Mouse (Mus musculus) embryonic facial prominence, embryonic 13.5 days (tissue): ENCODE measurements around the gene C530008M17Rik. TPM values are rescaled to one million over a fixed set of nuclear protein-coding genes. Genes with fewer than 3 reads are reported as not detected.

Source experiments
- ATAC-seq: fragments of 200-750 bp; cut with Nextera tagmentation; 2 replicates; pipeline ENCODE4 v1.8.0; 2017; ENCODE audit warnings: low read depth; ENCODE audit not compliant: insufficient number of reproducible peaks, insufficient read depth, low FRiP score, low TSS enrichment
- H3K27ac ChIP-seq: fragments of 300-500 bp; sonication (generic); 2 replicates; pipeline ENCODE4 v1.5.1; 2015; ENCODE audit warnings: moderate library complexity, mild to moderate bottlenecking, inconsistent platforms
- H3K27me3 ChIP-seq: fragments of 300-500 bp; sonication (generic); 2 replicates; pipeline ENCODE4 v1.6.1; 2015; ENCODE audit warnings: mild to moderate bottlenecking, inconsistent platforms
- H3K36me3 ChIP-seq: fragments of 300-500 bp; sonication (generic); 2 replicates; pipeline ENCODE4 v1.6.1; 2015; ENCODE audit warnings: mild to moderate bottlenecking, inconsistent platforms
- H3K4me1 ChIP-seq: fragments of 300-500 bp; sonication (generic); 2 replicates; pipeline ENCODE4 v1.6.1; 2015; ENCODE audit warnings: inconsistent platforms
- H3K4me2 ChIP-seq: fragments of 300-500 bp; sonication (generic); 2 replicates; pipeline ENCODE4 v1.6.1; 2015; ENCODE audit warnings: moderate library complexity, mild to moderate bottlenecking, inconsistent platforms
- H3K4me3 ChIP-seq: fragments of 300-500 bp; sonication (generic); 2 replicates; pipeline ENCODE4 v1.5.1; 2015; ENCODE audit warnings: mild to moderate bottlenecking, inconsistent platforms
- H3K9ac ChIP-seq: fragments of 300-500 bp; sonication (generic); 2 replicates; pipeline ENCODE4 v1.6.1; 2015; ENCODE audit warnings: mild to moderate bottlenecking, inconsistent platforms
- H3K9me3 ChIP-seq: fragments of 300-500 bp; sonication (generic); 2 replicates; pipeline ENCODE4 v1.6.1; 2016; ENCODE audit warnings: inconsistent platforms
- WGBS: fragments of 180-500 bp; shearing (Covaris S2); methylation state at CpG from one replicate; pipeline ENCODE4 v1.1.7; 2015; ENCODE audit warnings: mixed read lengths; 5-methylcytosine and 5-hydroxymethylcytosine counted together
- polyA plus RNA-seq: library from polyadenylated mRNA; unstranded; fragments of >200 nt; fragmentation: Nextera tagmentation; extraction: Ambion mirVana; gene quantifications from 2 replicates; pipeline ENCODE4 v1.2.1, GENCODE M21; 2015

The C530008M17Rik gene
- polyA plus RNA-seq, 1 experiment from 2014 or later, result 20.3 TPM

GRCm38 (mm10) chr5:76783104-76783441, 126.8 kb downstream of the C530008M17Rik start:
- no peak overlapping the region for H3K4me3 ChIP-seq
- H3K9me3 ChIP-seq, result no peaks in the 10 kb centered on the region
- H3K9ac ChIP-seq, result no peak overlapping the region
- no peak overlapping the region for H3K27ac ChIP-seq
- WGBS, result 63% methylated on average over 8 of the region's 8 CpGs
- ATAC-seq, result no peak
- no peak overlapping the region for H3K4me2 ChIP-seq
- no peaks in the 10 kb centered on the region for H3K36me3 ChIP-seq
- peaks cover 4% of the 10 kb centered on the region; the same call in 1 of the 2 replicates for H3K4me1 ChIP-seq
- H3K27me3 ChIP-seq, result no peaks in the 10 kb centered on the region

GRCm38 (mm10) chr5:76784151-76784723, 127.9 kb downstream of the C530008M17Rik start:
- no peak for ATAC-seq
- Histone ChIP-seq H3K4me2 (no peak overlapping the region), H3K36me3 (no peaks in the 10 kb centered on the region), H3K9me3 (no peaks in the 10 kb centered on the region), H3K4me1 (peaks cover 2% of the 10 kb centered on the region; the same call in 1 of the 2 replicates), H3K9ac (no peak overlapping the region), H3K27ac (no peak overlapping the region), H3K4me3 (no peak overlapping the region), H3K27me3 (no peaks in the 10 kb centered on the region)
- WGBS, result 71% methylated on average over 7 of the region's 7 CpGs

GRCm38 (mm10) chr5:76785013-76785412, 128.7 kb downstream of the C530008M17Rik start:
- WGBS, result 76% methylated on average over 6 of the region's 6 CpGs
- H3K4me3 ChIP-seq, result no peak overlapping the region
- H3K9ac ChIP-seq, result no peak overlapping the region
- no peak overlapping the region for H3K27ac ChIP-seq
- H3K4me1 ChIP-seq, result no peaks in the 10 kb centered on the region; the same call in 1 of the 2 replicates
- ATAC-seq, result no peak
- no peaks in the 10 kb centered on the region for H3K27me3 ChIP-seq
- H3K9me3 ChIP-seq, result no peaks in the 10 kb centered on the region
- H3K36me3 ChIP-seq, result no peaks in the 10 kb centered on the region
- H3K4me2 ChIP-seq, result no peak overlapping the region

GRCm38 (mm10) chr5:76789881-76790280, 133.6 kb downstream of the C530008M17Rik start:
- ATAC-seq, result no peak
- Histone ChIP-seq H3K4me2 (no peak overlapping the region), H3K9ac (no peak overlapping the region), H3K36me3 (peaks cover 5% of the 10 kb centered on the region; the same call in 1 of the 2 replicates), H3K4me3 (no peak overlapping the region), H3K9me3 (no peaks in the 10 kb centered on the region), H3K27ac (no peak overlapping the region), H3K4me1 (no peaks in the 10 kb centered on the region), H3K27me3 (no peaks in the 10 kb centered on the region)
- WGBS, result 92% methylated on average over 4 of the region's 4 CpGs

- ATAC-seq, result no peak
- no peaks in the 10 kb centered on the region for H3K4me1 ChIP-seq
These were observed 135.0 kb downstream of the C530008M17Rik start for GRCm38 (mm10) chr5:76791280-76791679.

GRCm38 (mm10) chr5:76792720-76793119, 136.4 kb downstream of the C530008M17Rik start:
- no peaks in the 10 kb centered on the region for H3K9me3 ChIP-seq
- H3K4me1 ChIP-seq, result no peaks in the 10 kb centered on the region
- H3K27me3 ChIP-seq, result no peaks in the 10 kb centered on the region
- 92% methylated on average over 6 of the region's 6 CpGs for WGBS
- ATAC-seq, result no peak
- H3K4me3 ChIP-seq, result no peak overlapping the region
- peaks cover 5% of the 10 kb centered on the region; the same call in 1 of the 2 replicates for H3K36me3 ChIP-seq
- no peak overlapping the region for H3K27ac ChIP-seq
- no peak overlapping the region for H3K9ac ChIP-seq
- no peak overlapping the region for H3K4me2 ChIP-seq

More at GRCm38 (mm10) chr5:76791280-76791679, 135.0 kb downstream of the C530008M17Rik start:
- Histone ChIP-seq H3K9me3 (no peaks in the 10 kb centered on the region), H3K27me3 (no peaks in the 10 kb centered on the region), H3K4me3 (no peak overlapping the region), H3K4me2 (no peak overlapping the region), H3K36me3 (peaks cover 5% of the 10 kb centered on the region; the same call in 1 of the 2 replicates), H3K9ac (no peak overlapping the region), H3K27ac (no peak overlapping the region)
- WGBS, result 88% methylated on average over 4 of the region's 4 CpGs

- Histone ChIP-seq H3K9ac (no peak overlapping the region), H3K4me2 (no peak overlapping the region), H3K27ac (no peak overlapping the region), H3K4me1 (peaks cover 8% of the 10 kb centered on the region), H3K36me3 (peaks cover under 1% of the 10 kb centered on the region; the same call in 1 of the 2 replicates), H3K9me3 (no peaks in the 10 kb centered on the region), H3K27me3 (no peaks in the 10 kb centered on the region), H3K4me3 (no peak overlapping the region)
- no peak for ATAC-seq
- 96% methylated on average over 8 of the region's 8 CpGs for WGBS
These were observed 141.7 kb downstream of the C530008M17Rik start for GRCm38 (mm10) chr5:76798043-76798442.

GRCm38 (mm10) chr5:76799471-76799870, 143.2 kb downstream of the C530008M17Rik start:
- no peak overlapping the region for H3K4me3 ChIP-seq
- peaks cover 8% of the 10 kb centered on the region for H3K4me1 ChIP-seq
- no peak overlapping the region for H3K9ac ChIP-seq
- ATAC-seq, result no peak
- H3K4me2 ChIP-seq, result no peak overlapping the region
- peaks cover 6% of the 10 kb centered on the region; the same call in 1 of the 2 replicates for H3K36me3 ChIP-seq
- no peak overlapping the region for H3K27ac ChIP-seq
- H3K9me3 ChIP-seq, result no peaks in the 10 kb centered on the region
- 65% methylated on average over 10 of the region's 10 CpGs for WGBS
- H3K27me3 ChIP-seq, result no peaks in the 10 kb centered on the region

GRCm38 (mm10) chr5:76809031-76809430, 152.7 kb downstream of the C530008M17Rik start:
- Histone ChIP-seq H3K4me1 (peaks cover 6% of the 10 kb centered on the region; the same call in 1 of the 2 replicates), H3K4me3 (no peak overlapping the region), H3K4me2 (no peak overlapping the region), H3K36me3 (no peaks in the 10 kb centered on the region), H3K9ac (no peak overlapping the region), H3K9me3 (no peaks in the 10 kb centered on the region), H3K27me3 (no peaks in the 10 kb centered on the region), H3K27ac (no peak overlapping the region)
- 92% methylated on average over 6 of the region's 6 CpGs for WGBS
- ATAC-seq, result no peak

GRCm38 (mm10) chr5:76815035-76815434, 158.7 kb downstream of the C530008M17Rik start:
- no peaks in the 10 kb centered on the region for H3K27me3 ChIP-seq
- H3K27ac ChIP-seq, result no peak overlapping the region
- H3K4me1 ChIP-seq, result peaks cover 23% of the 10 kb centered on the region
- H3K4me2 ChIP-seq, result no peak overlapping the region
- no peaks in the 10 kb centered on the region for H3K36me3 ChIP-seq
- H3K9ac ChIP-seq, result no peak overlapping the region
- no peaks in the 10 kb centered on the region for H3K9me3 ChIP-seq
- no peak for ATAC-seq
- H3K4me3 ChIP-seq, result no peak overlapping the region
- WGBS, result 81% methylated on average over 11 of the region's 11 CpGs

GRCm38 (mm10) chr5:76815786-76816455, 159.6 kb downstream of the C530008M17Rik start:
- no peaks in the 10 kb centered on the region for H3K27me3 ChIP-seq
- no peak overlapping the region for H3K27ac ChIP-seq
- H3K4me1 ChIP-seq, result peaks cover 23% of the 10 kb centered on the region
- no peak overlapping the region for H3K4me3 ChIP-seq
- ATAC-seq, result no peak
- H3K9ac ChIP-seq, result no peak overlapping the region
- 83% methylated on average over 13 of the region's 13 CpGs for WGBS
- no peak overlapping the region for H3K4me2 ChIP-seq
- no peaks in the 10 kb centered on the region for H3K36me3 ChIP-seq
- H3K9me3 ChIP-seq, result no peaks in the 10 kb centered on the region

- no peak overlapping the region for H3K4me2 ChIP-seq
- peaks cover 17% of the 10 kb centered on the region for H3K4me1 ChIP-seq
- H3K9me3 ChIP-seq, result no peaks in the 10 kb centered on the region
- no peak overlapping the region for H3K27ac ChIP-seq
- no peak overlapping the region for H3K4me3 ChIP-seq
- 82% methylated on average over 5 of the region's 5 CpGs for WGBS
- 0 out of 2 replicates have a peak, but pooled peaks cover 3% of the 10 kb centered on the region for H3K36me3 ChIP-seq
- no peak for ATAC-seq
- no peak overlapping the region for H3K9ac ChIP-seq
- no peaks in the 10 kb centered on the region for H3K27me3 ChIP-seq
These were observed 160.4 kb downstream of the C530008M17Rik start for GRCm38 (mm10) chr5:76816748-76817147.
